In the genomic region with DNA sequence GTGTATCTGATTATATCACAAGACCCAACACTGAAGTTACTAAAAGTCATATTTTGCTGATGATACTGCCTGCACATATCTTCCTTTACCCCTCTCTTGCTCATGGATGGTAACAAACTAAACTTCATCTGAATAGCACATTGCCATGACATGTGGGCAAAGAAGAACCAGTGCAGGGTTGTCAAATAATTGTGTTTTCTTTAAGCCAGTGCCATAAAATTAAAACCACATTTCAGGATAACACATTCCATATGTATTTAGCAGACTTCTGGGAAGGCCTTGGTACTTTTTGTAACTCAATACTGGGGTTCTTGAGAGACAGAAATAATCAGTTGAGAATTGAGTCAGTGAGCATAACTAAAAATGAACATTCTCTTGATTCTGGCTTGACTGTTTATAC, we compare ENCODE assay signal across 15 mouse cellular contexts.
"Had no signal": no experiment of that assay in that cellular context is flagged by ENCODE, and none has a peak within 500 bp of the region (broad histone marks: within the 10 kb centered on the region; RNA-seq: fewer than 3 reads in every experiment).

No protein-coding gene starts in this region.

- ATAC-seq: lung, postnatal 0 days had no signal

- H3K4me3 ChIP-seq: kidney, embryonic 15.5 days; limb, embryonic 12.5 days; liver, embryonic 15.5 days; midbrain, embryonic 10.5 days; myocyte; neural tube, embryonic 12.5 days; stomach, embryonic 15.5 days had no signal

- H3K36me3 ChIP-seq: kidney, embryonic 15.5 days; limb, embryonic 12.5 days; liver, embryonic 15.5 days; midbrain, embryonic 10.5 days; neural tube, embryonic 12.5 days; stomach, embryonic 15.5 days had no signal

- H3K9ac ChIP-seq: kidney, embryonic 15.5 days; limb, embryonic 12.5 days; liver, embryonic 15.5 days; neural tube, embryonic 12.5 days; stomach, embryonic 15.5 days had no signal

- H3K27me3 ChIP-seq: kidney, embryonic 15.5 days; limb, embryonic 12.5 days; liver, embryonic 15.5 days; neural tube, embryonic 12.5 days; stomach, embryonic 15.5 days had no signal

- H3K4me2 ChIP-seq: kidney, embryonic 15.5 days; limb, embryonic 12.5 days; liver, embryonic 15.5 days; neural tube, embryonic 12.5 days; stomach, embryonic 15.5 days had no signal

- H3K4me1 ChIP-seq: kidney, embryonic 15.5 days; limb, embryonic 12.5 days; liver, embryonic 15.5 days; midbrain, embryonic 10.5 days; neural tube, embryonic 12.5 days; stomach, embryonic 15.5 days had no signal

- H3K27ac ChIP-seq: kidney, embryonic 15.5 days; limb, embryonic 12.5 days; liver, embryonic 15.5 days; midbrain, embryonic 10.5 days; neural tube, embryonic 12.5 days; stomach, embryonic 15.5 days had no signal

- H3K9me3 ChIP-seq: kidney, embryonic 15.5 days; limb, embryonic 12.5 days; liver, embryonic 15.5 days; midbrain, embryonic 10.5 days; neural tube, embryonic 12.5 days; stomach, embryonic 15.5 days had no signal

- DNase-seq: kidney, postnatal 14 days; lung, adult 2 months; lung, postnatal 36 days; midbrain, embryonic 14.5 days; right cerebral cortex, postnatal 4 days; spleen, adult 18-20 months; thymus, postnatal 36 days had no signal
